Mouse (Mus musculus) limb, embryonic 14.5 days (tissue): Measurements from ENCODE around the gene Gm10073. TPM values are rescaled to one million over a fixed set of nuclear protein-coding genes. Genes with fewer than 3 reads are reported as not detected.

Experiments used
- ATAC-seq: fragments of 200-750 bp; cut with Nextera tagmentation; 2 replicates; pipeline ENCODE4 v1.8.0; 2017; ENCODE audit warnings: low read depth, moderate number of reproducible peaks, moderate TSS enrichment; ENCODE audit not compliant: low FRiP score
- DNase-seq: peaks from one replicate; pipeline ENCODE4 v3.0.0-alpha.2; 2015; ENCODE audit warnings: low spot score
- H3K27ac ChIP-seq: fragments of 300-500 bp; sonication (generic); replicated peaks from 2 replicates; pipeline ENCODE4 v1.5.1; 2014; ENCODE audit warnings: low read depth, mild to moderate bottlenecking, low read length, moderate library complexity, mixed read lengths
- H3K27me3 ChIP-seq: fragments of 300-500 bp; sonication (generic); 2 replicates; pipeline ENCODE4 v1.6.1; 2014; ENCODE audit warnings: low read length, mixed read lengths; ENCODE audit not compliant: control insufficient read depth, insufficient read depth
- H3K36me3 ChIP-seq: fragments of 300-500 bp; sonication (generic); 2 replicates; pipeline ENCODE4 v1.6.1; 2014; ENCODE audit warnings: mild to moderate bottlenecking, low read length, moderate library complexity, mixed read lengths; ENCODE audit not compliant: control insufficient read depth, insufficient read depth
- H3K4me1 ChIP-seq: fragments of 300-500 bp; sonication (generic); 2 replicates; pipeline ENCODE4 v1.6.1; 2014; ENCODE audit warnings: antibody characterized with exemption, low read length, mixed read lengths; ENCODE audit not compliant: control insufficient read depth, insufficient read depth
- H3K4me2 ChIP-seq: fragments of 300-500 bp; sonication (generic); replicated peaks from 2 replicates; pipeline ENCODE4 v1.6.1; 2014; ENCODE audit warnings: low read depth, mild to moderate bottlenecking, low read length, moderate library complexity; ENCODE audit not compliant: severe bottlenecking
- H3K4me3 ChIP-seq: fragments of 300-500 bp; sonication (generic); replicated peaks from 2 replicates; pipeline ENCODE4 v1.5.1; 2014; ENCODE audit warnings: low read length
- H3K9ac ChIP-seq: fragments of 300-500 bp; sonication (generic); 2 replicates; pipeline ENCODE4 v1.6.1; 2014; ENCODE audit warnings: mild to moderate bottlenecking, low read depth, low read length, moderate library complexity; ENCODE audit not compliant: severe bottlenecking
- H3K9me3 ChIP-seq: fragments of 300-500 bp; sonication (generic); 2 replicates; pipeline ENCODE4 v1.6.1; 2016; ENCODE audit warnings: low read length; ENCODE audit not compliant: control insufficient read depth
- POLR2A ChIP-seq: fragments of 200-500 bp; IDR thresholded peaks from 2 replicates; pipeline ENCODE4 v1.8.0; 2012; ENCODE audit warnings: inconsistent platforms, mild to moderate bottlenecking, moderate library complexity, borderline replicate concordance; ENCODE audit not compliant: insufficient read depth, insufficient read length; ENCODE audit errors: extremely low read depth
- WGBS: fragments of 180-500 bp; shearing (Covaris S2); extraction: QIAGEN DNeasy Blood & Tissue Kit; methylation state at CpG from one replicate; pipeline ENCODE4 v1.1.7; 2014; 5-methylcytosine and 5-hydroxymethylcytosine counted together
- polyA plus RNA-seq, 2 experiments: library from polyadenylated mRNA; depleted of rRNA in 1 of 2; stranded (reverse) in 1 of 2; unstranded in 1 of 2; fragments of >200 nt; fragmentation: Nextera tagmentation in 1 of 2; extraction: Ambion mirVana in 1 of 2; gene quantifications; 2 replicates each; pipeline versions ENCODE4 v1.2.1 to v1.2.3; 2012 to 2014

The Gm10073 gene
- polyA plus RNA-seq, 2 experiments, result 15.2 to 27.8 TPM

GRCm38 (mm10) chr8:106617865-106618264 lies 44.6 kb upstream of the Gm10073 start:
- no peak for DNase-seq
- WGBS, result 82% methylated on average over 6 of the region's 6 CpGs
- Histone ChIP-seq H3K27ac (no peak overlapping the region), H3K9ac (no peak overlapping the region), H3K36me3 (no peaks in the 10 kb centered on the region), H3K4me1 (peaks cover 22% of the 10 kb centered on the region), H3K27me3 (no peaks in the 10 kb centered on the region), H3K4me3 (no peak overlapping the region), H3K9me3 (no peaks in the 10 kb centered on the region), H3K4me2 (no peak overlapping the region)
- no peak for TF ChIP-seq POLR2A
- ATAC-seq, result no peak

- ATAC-seq (no peak), DNase-seq (no peak)
- H3K36me3 ChIP-seq, result no peaks in the 10 kb centered on the region
- no peaks in the 10 kb centered on the region for H3K27me3 ChIP-seq
- no peak for TF ChIP-seq POLR2A
- WGBS, result 37% methylated on average over 6 of the region's 6 CpGs
- no peak overlapping the region for H3K4me3 ChIP-seq
- H3K9ac ChIP-seq, result no peak overlapping the region
- no peak overlapping the region for H3K27ac ChIP-seq
- peaks cover 22% of the 10 kb centered on the region for H3K4me1 ChIP-seq
- H3K4me2 ChIP-seq, result no peak overlapping the region
- no peaks in the 10 kb centered on the region for H3K9me3 ChIP-seq
These were observed 43.9 kb upstream of the Gm10073 start for GRCm38 (mm10) chr8:106617196-106617595.

- no peak overlapping the region for H3K4me3 ChIP-seq
- no peak overlapping the region for H3K9ac ChIP-seq
- no peak overlapping the region for H3K27ac ChIP-seq
- H3K4me1 ChIP-seq, result peaks cover 22% of the 10 kb centered on the region
- ATAC-seq (no peak; the same call in 1 of the 2 replicates), DNase-seq (no peak)
- TF ChIP-seq POLR2A, result no peak
- no peaks in the 10 kb centered on the region for H3K9me3 ChIP-seq
- H3K4me2 ChIP-seq, result no peak overlapping the region
- no peaks in the 10 kb centered on the region for H3K36me3 ChIP-seq
- WGBS, result 34% methylated on average over 4 of the region's 4 CpGs
- no peaks in the 10 kb centered on the region for H3K27me3 ChIP-seq
These were observed 43.4 kb upstream of the Gm10073 start for GRCm38 (mm10) chr8:106616679-106617078.

- DNase-seq (no peak), ATAC-seq (no peak)
- Histone ChIP-seq H3K9me3 (no peaks in the 10 kb centered on the region), H3K27me3 (no peaks in the 10 kb centered on the region), H3K4me1 (peaks cover 22% of the 10 kb centered on the region), H3K36me3 (no peaks in the 10 kb centered on the region), H3K4me2 (no peak overlapping the region), H3K4me3 (no peak overlapping the region), H3K9ac (no peak overlapping the region), H3K27ac (no peak overlapping the region)
- 59% methylated on average over 10 of the region's 10 CpGs for WGBS
- TF ChIP-seq POLR2A, result no peak
These were observed 42.5 kb upstream of the Gm10073 start for GRCm38 (mm10) chr8:106615661-106616299.

GRCm38 (mm10) chr8:106614704-106615103 lies 41.4 kb upstream of the Gm10073 start:
- H3K9me3 ChIP-seq, result no peaks in the 10 kb centered on the region
- H3K36me3 ChIP-seq, result no peaks in the 10 kb centered on the region
- DNase-seq, result no peak
- H3K4me2 ChIP-seq, result no peak overlapping the region
- no peak for ATAC-seq
- H3K4me3 ChIP-seq, result no peak overlapping the region
- H3K27me3 ChIP-seq, result no peaks in the 10 kb centered on the region
- H3K9ac ChIP-seq, result no peak overlapping the region
- no peak for TF ChIP-seq POLR2A
- peaks cover 18% of the 10 kb centered on the region for H3K4me1 ChIP-seq
- 43% methylated on average over 5 of the region's 5 CpGs for WGBS
- H3K27ac ChIP-seq, result no peak overlapping the region
